Mouse (Mus musculus) forebrain, postnatal 0 days (tissue): ENCODE data around the gene Optn. TPM values are rescaled to one million over a fixed set of nuclear protein-coding genes. Genes with fewer than 3 reads are reported as not detected.

Experiments
- ATAC-seq: fragments of 200-750 bp; cut with Nextera tagmentation; 2 replicates; pipeline ENCODE4 v1.8.0; 2017; ENCODE audit warnings: mild to moderate bottlenecking, moderate library complexity
- DNase-seq: peaks from one replicate; pipeline ENCODE4 v3.0.0-alpha.2; 2015
- H3K27ac ChIP-seq: fragments of 300-500 bp; sonication (generic); 2 replicates; pipeline ENCODE4 v1.5.1; 2014; ENCODE audit warnings: low read depth, mild to moderate bottlenecking, antibody characterized with exemption, low read length, moderate library complexity, mixed read lengths
- H3K27me3 ChIP-seq: fragments of 300-500 bp; sonication (generic); 2 replicates; pipeline ENCODE4 v1.6.1; 2014; ENCODE audit warnings: mild to moderate bottlenecking, low read length, mixed read lengths; ENCODE audit not compliant: insufficient read depth
- H3K36me3 ChIP-seq: fragments of 300-500 bp; sonication (generic); 2 replicates; pipeline ENCODE4 v1.6.1; 2014; ENCODE audit warnings: mild to moderate bottlenecking, moderate library complexity; ENCODE audit not compliant: insufficient read depth
- H3K4me1 ChIP-seq: fragments of 300-500 bp; sonication (generic); 2 replicates; pipeline ENCODE4 v1.6.1; 2014; ENCODE audit warnings: antibody characterized with exemption; ENCODE audit not compliant: insufficient read depth
- H3K4me2 ChIP-seq: fragments of 300-500 bp; sonication (generic); 2 replicates; pipeline ENCODE4 v1.6.1; 2014; ENCODE audit warnings: low read depth, mild to moderate bottlenecking, moderate library complexity
- H3K4me3 ChIP-seq: fragments of 300-500 bp; sonication (generic); 2 replicates; pipeline ENCODE4 v1.5.1; 2014; ENCODE audit warnings: low read depth, low read length, mixed read lengths
- H3K9ac ChIP-seq: fragments of 300-500 bp; sonication (generic); 2 replicates; pipeline ENCODE4 v1.6.1; 2014; ENCODE audit warnings: mild to moderate bottlenecking
- H3K9me3 ChIP-seq: fragments of 300-500 bp; sonication (generic); 2 replicates; pipeline ENCODE4 v1.6.1; 2016; ENCODE audit warnings: low read length
- CTCF ChIP-seq: sonication (generic); IDR thresholded peaks from 2 replicates; pipeline ENCODE4 v1.5.1; 2016; ENCODE audit warnings: antibody characterized with exemption, control low read depth, low read depth
- WGBS: fragments of 180-500 bp; shearing (Covaris S2); extraction: QIAGEN DNeasy Blood & Tissue Kit; methylation state at CpG from one replicate; pipeline ENCODE4 v1.1.7; 2014; 5-methylcytosine and 5-hydroxymethylcytosine counted together
- polyA plus RNA-seq: library from polyadenylated mRNA; unstranded; fragments of >200 nt; fragmentation: Nextera tagmentation; extraction: Ambion mirVana; gene quantifications from 2 replicates; pipeline ENCODE4 v1.2.1, GENCODE M21; 2015
- total RNA-seq: library from RNA; depleted of rRNA; stranded (reverse); fragments of >200 nt; gene quantifications from 2 replicates; pipeline ENCODE4 v1.2.3, GENCODE M21; 2014; rRNA removed

Optn gene
- total and polyA plus RNA-seq, 2 experiments from 2014 or later = 16.7 to 25.1 TPM

GRCm38 (mm10) chr2:4987388-4988180 lies 76.3 kb downstream of the Optn start:
- Histone ChIP-seq H3K36me3 (no peaks in the 10 kb centered on the region), H3K9ac (no peak overlapping the region), H3K9me3 (no peaks in the 10 kb centered on the region), H3K27me3 (no peaks in the 10 kb centered on the region), H3K4me1 (no peaks in the 10 kb centered on the region), H3K27ac (no peak overlapping the region), H3K4me2 (no peak overlapping the region), H3K4me3 (no peak overlapping the region)
- no peak for TF ChIP-seq CTCF
- 78% methylated on average over 8 of the region's 8 CpGs for WGBS
- no peak for ATAC-seq
- DNase-seq = no peak

GRCm38 (mm10) chr2:4986798-4987197 lies 77.1 kb downstream of the Optn start:
- H3K9me3 ChIP-seq = no peaks in the 10 kb centered on the region
- no peak for ATAC-seq
- 88% methylated on average over 4 of the region's 4 CpGs for WGBS
- H3K36me3 ChIP-seq = no peaks in the 10 kb centered on the region
- no peak overlapping the region for H3K9ac ChIP-seq
- no peak overlapping the region for H3K4me3 ChIP-seq
- no peak overlapping the region for H3K4me2 ChIP-seq
- DNase-seq = no peak
- TF ChIP-seq CTCF = no peak
- H3K4me1 ChIP-seq = no peaks in the 10 kb centered on the region
- no peak overlapping the region for H3K27ac ChIP-seq
- H3K27me3 ChIP-seq = no peaks in the 10 kb centered on the region

GRCm38 (mm10) chr2:4985000-4985399 lies 78.9 kb downstream of the Optn start:
- H3K27ac ChIP-seq = no peak overlapping the region
- 79% methylated on average over 6 of the region's 6 CpGs for WGBS
- H3K9me3 ChIP-seq = no peaks in the 10 kb centered on the region
- DNase-seq (no peak), ATAC-seq (no peak)
- H3K4me3 ChIP-seq = no peak overlapping the region
- H3K27me3 ChIP-seq = no peaks in the 10 kb centered on the region
- no peaks in the 10 kb centered on the region for H3K4me1 ChIP-seq
- no peak for TF ChIP-seq CTCF
- H3K4me2 ChIP-seq = no peak overlapping the region
- H3K36me3 ChIP-seq = no peaks in the 10 kb centered on the region
- no peak overlapping the region for H3K9ac ChIP-seq

- Histone ChIP-seq H3K36me3 (no peaks in the 10 kb centered on the region), H3K27ac (no peak overlapping the region), H3K4me2 (no peak overlapping the region), H3K9ac (no peak overlapping the region), H3K4me1 (no peaks in the 10 kb centered on the region), H3K27me3 (no peaks in the 10 kb centered on the region), H3K9me3 (no peaks in the 10 kb centered on the region), H3K4me3 (no peak overlapping the region)
- TF ChIP-seq CTCF = no peak
- DNase-seq (no peak), ATAC-seq (no peak)
- 21% methylated on average over 5 of the region's 5 CpGs for WGBS
Observed at GRCm38 (mm10) chr2:4983987-4984386, 79.9 kb downstream of the Optn start.

GRCm38 (mm10) chr2:4978091-4978490 lies 85.8 kb downstream of the Optn start:
- DNase-seq (peak; percentile 80), ATAC-seq (peak; percentile 64)
- H3K36me3 ChIP-seq = no peaks in the 10 kb centered on the region
- no peak overlapping the region for H3K4me3 ChIP-seq
- no peaks in the 10 kb centered on the region for H3K27me3 ChIP-seq
- WGBS = 8% methylated on average over 8 of the region's 8 CpGs
- H3K9me3 ChIP-seq = no peaks in the 10 kb centered on the region
- H3K4me2 ChIP-seq = no peak overlapping the region
- no peak for TF ChIP-seq CTCF
- 0 out of 2 replicates have a peak, but pooled peaks cover 8% of the 10 kb centered on the region for H3K4me1 ChIP-seq
- no peak overlapping the region for H3K9ac ChIP-seq
- H3K27ac ChIP-seq = no peak overlapping the region; the same call in 1 of the 2 replicates

- no peak for TF ChIP-seq CTCF
- Histone ChIP-seq H3K27me3 (no peaks in the 10 kb centered on the region), H3K9me3 (no peaks in the 10 kb centered on the region), H3K36me3 (no peaks in the 10 kb centered on the region), H3K4me2 (no peak within 1 kb of the TSS), H3K9ac (no peak within 1 kb of the TSS), H3K4me3 (no peak within 1 kb of the TSS), H3K4me1 (0 out of 2 replicates have a peak, but pooled peaks cover 8% of the 10 kb centered on the region), H3K27ac (no peak within 1 kb of the TSS)
- WGBS = 38% methylated on average over 5 of the region's 5 CpGs
- ATAC-seq = peak; percentile 45; the same call in 1 of the 2 replicates
- peak; percentile 27 for DNase-seq
Observed at GRCm38 (mm10) chr2:4975807-4976206, 88.0 kb downstream of the Optn start, which contains the start of gene Ucma. TSS of gene Ucma (plus strand) at chr2:4976122.

Other genes with a start within 250 kb of the Optn start
- 62.0 and 78.4 TPM in 2 replicates for gene Sephs1, start 182.5 kb downstream of the Optn start, total RNA-seq
- gene Sephs1, start 182.5 kb downstream of the Optn start, polyA plus RNA-seq = 35.3 and 40.2 TPM in 2 replicates
- 43.3 and 46.7 TPM in 2 replicates for gene Phyh, start 145.0 kb downstream of the Optn start, total RNA-seq
- 65.7 and 80.5 TPM in 2 replicates for gene Phyh, start 145.0 kb downstream of the Optn start, polyA plus RNA-seq
- 1.2 TPM in 1 of 2 replicates, not detected in the other for gene Ucma, start 87.9 kb downstream of the Optn start, total RNA-seq
- 0.27 and 0.45 TPM in 2 replicates for gene Ucma, start 87.9 kb downstream of the Optn start, polyA plus RNA-seq
- gene Mcm10, start 51.3 kb downstream of the Optn start, total RNA-seq = 2.0 and 2.3 TPM in 2 replicates
- gene Mcm10, start 51.3 kb downstream of the Optn start, polyA plus RNA-seq = 1.9 and 2.0 TPM in 2 replicates
- gene Ccdc3, start 73.7 kb upstream of the Optn start, total RNA-seq = 9.2 and 9.9 TPM in 2 replicates
- 2.9 and 4.7 TPM in 2 replicates for gene Ccdc3, start 73.7 kb upstream of the Optn start, polyA plus RNA-seq